Mouse (Mus musculus) WW6 (cell line): ENCODE measurements around the gene Esp23.
"Not testable (repeated sequence)": the region's sequence is repeated elsewhere in the genome, so short reads cannot be mapped to it uniquely, and the experiment has no call there.

ENCODE experiments used
- DNase-seq: peaks from one replicate; pipeline ENCODE4 v3.0.0-alpha.2; 2013; ENCODE audit warnings: low read depth, low spot score

Gene Esp23

DNA sequence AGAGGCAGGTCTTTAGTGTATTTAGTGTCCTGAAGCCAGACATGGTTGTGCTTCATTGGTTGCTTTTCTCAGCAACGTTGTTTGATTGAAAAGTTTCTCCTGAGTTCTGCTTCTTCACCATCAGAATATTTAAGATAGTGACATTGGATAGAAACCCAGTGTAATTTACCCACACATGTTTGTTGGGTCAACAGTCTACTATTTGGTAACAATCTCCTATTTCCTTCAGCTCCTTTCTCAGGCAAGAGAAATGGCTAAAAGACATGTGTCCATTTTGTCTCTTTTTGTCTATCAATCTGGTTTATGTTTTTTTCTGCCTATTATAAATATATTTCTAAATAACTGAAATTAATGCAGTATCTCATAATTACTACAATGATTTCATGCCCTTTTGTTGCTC lies at the start of gene Esp23:
Esp23 (minus strand) TSS at position 101 of the 400 bp plus-strand sequence.
- DNase-seq, result no peak

DNA sequence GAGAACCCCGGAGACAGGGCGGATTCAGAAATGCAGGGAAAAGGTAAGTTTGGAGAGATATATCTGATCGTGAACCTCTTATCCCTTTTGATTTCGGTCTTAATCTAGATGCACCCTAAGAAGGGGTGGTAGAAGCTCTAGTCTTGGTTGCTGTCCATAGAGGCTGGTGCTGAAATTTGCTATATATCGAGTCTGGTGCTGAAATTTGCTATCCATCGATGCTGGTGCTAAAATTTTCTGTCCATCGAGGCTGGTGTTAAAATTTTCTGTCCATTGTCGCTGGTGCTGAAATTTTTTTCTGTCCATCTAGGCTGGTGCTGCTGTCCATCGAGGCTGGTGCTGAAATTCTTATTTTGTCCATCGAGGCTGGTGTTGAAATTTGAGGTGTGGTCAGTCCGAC lies 30.3 kb upstream of the Esp23 start:
- peak; percentile 36 for DNase-seq

- DNase-seq, result no peak
Measured at GRCm38 (mm10) chr17:39095034-39095433, 18.2 kb upstream of the Esp23 start, which contains the start of gene Esp22. TSS of gene Esp22 (plus strand) at chr17:39095334.

GRCm38 (mm10) chr17:39063641-39064040 lies 13.2 kb downstream of the Esp23 start:
- no peak for DNase-seq

- DNase-seq, result no peak
Measured at GRCm38 (mm10) chr17:39043241-39043640, 33.6 kb downstream of the Esp23 start, which contains the start of gene Gm21903. TSS of gene Gm21903 (minus strand) at chr17:39043341.

GRCm38 (mm10) chr17:39036395-39036794 lies 40.4 kb downstream of the Esp23 start, which contains the start of gene Esp24:
TSS of gene Esp24 (plus strand) at chr17:39036695.
- not testable (repeated sequence) for DNase-seq
